Mouse (Mus musculus) induced T-regulatory cell, adult 2 months (primary cell): ENCODE results near the gene Mtmr10.

Experiments used
- DNase-seq: peaks from one replicate; pipeline ENCODE4 v3.0.0-alpha.2; 2012; ENCODE audit warnings: low read depth

Mtmr10 gene

DNA sequence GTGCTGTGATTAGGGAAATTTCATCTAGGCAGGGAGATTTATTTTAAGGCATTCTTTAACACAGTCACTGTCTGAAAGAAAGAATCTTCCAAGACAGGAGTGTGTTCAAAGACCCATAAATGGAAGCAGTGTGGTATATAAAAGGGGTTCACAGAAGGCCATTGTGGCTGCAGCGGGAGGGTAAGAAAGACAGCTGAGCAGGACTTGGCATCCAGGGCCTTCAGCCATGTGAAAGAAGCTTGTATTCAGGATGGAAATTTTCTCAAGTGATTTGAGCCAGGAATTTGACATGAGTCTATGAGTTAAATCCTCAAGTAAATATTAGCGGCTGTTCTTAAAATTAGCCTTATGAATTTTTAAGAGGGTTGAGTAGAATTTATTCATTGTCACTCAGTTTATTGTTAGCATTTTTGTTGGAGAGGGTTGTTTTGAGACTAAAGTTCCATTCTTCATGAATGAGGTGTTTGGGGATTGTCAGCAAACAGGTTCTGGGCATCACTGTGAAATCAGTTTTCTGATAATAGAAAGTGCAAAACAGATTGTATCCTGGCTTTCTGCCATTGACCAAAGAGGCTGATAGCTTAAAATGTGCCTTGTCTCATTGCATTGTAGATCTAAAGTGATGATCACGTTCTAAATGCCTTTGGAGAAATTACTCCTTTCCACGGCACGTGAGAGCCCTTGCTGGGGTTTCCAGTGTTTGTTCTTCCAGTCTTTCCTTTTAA is 9.0 kb downstream of the Mtmr10 start:
- no peak for DNase-seq

DNA sequence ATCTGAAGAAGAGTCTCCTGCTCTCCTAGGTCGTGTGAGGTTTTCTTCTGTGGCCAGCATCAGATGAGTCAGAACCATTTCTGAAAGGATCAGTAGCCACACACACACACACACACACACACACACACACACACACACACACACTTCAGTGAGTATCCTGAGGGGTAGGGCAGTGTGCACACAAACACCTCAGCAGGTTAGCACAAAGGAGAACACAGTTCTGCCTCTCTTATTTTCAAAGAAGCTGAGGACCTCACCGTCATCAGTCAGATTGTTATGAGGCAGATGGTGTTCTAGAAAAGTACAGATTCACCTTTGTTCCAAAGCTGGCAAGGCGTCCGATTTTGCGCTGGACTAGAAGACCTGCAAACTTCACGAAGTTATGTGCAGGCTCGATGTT is 22.8 kb downstream of the Mtmr10 start:
- no peak for DNase-seq

DNA sequence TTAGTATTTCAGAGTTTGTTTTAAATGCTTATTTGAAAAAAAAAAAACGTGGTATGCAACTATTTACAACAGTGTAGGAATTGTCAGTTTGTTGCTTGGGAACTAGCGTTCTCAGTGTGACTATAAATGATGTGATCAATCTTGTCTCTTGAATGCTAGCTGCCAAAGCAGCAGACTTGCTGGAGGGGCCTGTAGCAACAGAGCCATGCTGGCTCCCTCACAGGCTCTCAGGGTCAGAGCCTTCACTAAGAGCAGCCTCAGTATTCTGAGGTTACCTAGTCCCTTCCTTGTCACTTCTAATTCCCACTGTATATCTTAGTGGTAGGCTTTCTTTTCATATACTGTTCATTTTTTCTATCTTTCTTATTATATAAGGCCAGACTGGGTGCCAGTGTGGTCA is 23.3 kb downstream of the Mtmr10 start:
- DNase-seq = no peak

DNA sequence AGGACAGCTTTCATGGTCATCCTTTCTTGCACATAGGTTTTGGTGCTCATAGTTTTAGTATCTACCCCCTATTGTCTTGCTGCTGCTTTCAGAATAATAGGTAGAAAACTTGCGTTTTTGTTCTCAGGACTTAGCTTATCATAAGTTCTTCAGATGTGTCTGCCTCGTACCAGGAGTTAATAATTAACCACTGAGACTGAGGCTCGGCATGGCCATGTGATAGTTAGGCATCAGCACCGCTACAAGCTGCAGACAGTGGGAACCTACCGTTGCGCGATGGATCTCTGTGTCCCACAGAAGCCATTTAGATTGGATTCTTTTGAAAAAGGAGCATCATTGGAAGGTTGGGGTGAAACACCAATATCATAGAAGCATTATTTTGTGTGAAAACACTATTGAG is 25.4 kb downstream of the Mtmr10 start:
- no peak for DNase-seq

DNA sequence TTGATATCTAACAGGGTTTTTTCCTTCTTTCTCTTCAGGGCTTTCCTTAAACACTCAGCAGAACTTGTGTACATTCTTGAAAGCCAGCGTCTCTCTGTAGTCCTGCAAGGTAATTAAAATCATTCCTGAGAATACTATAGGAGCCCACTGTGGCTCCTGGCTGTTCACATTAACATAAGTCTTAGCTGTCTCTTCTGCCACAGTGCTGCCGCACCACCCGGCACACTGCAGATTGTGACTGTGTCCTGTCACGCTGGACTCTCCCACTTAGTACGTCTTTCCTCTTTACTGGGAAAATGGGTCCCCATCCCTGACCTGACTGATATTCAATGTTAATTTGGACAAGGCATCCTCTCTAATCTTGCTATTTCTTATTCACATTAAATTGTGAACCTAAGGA is 33.7 kb downstream of the Mtmr10 start:
- DNase-seq = no peak

DNA sequence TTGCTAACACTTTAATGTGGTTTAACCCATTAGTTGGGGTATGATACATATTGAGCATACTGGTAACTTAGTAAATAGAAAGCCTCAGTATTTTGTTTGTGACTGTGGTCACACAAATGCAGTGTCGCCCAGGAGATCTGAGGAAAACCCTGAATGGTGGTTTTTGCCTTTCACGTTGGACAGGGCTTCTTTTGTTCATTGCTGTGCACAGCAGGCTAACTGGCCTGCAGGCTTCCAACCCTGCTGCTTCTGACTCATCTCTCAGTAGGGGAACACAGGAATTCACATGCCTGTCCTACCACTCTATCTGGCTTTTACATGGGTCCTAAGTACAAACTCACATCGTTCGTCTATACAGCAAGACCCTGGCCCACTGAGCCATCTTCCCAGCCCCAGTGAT is 34.2 kb downstream of the Mtmr10 start:
- DNase-seq = no peak

DNA sequence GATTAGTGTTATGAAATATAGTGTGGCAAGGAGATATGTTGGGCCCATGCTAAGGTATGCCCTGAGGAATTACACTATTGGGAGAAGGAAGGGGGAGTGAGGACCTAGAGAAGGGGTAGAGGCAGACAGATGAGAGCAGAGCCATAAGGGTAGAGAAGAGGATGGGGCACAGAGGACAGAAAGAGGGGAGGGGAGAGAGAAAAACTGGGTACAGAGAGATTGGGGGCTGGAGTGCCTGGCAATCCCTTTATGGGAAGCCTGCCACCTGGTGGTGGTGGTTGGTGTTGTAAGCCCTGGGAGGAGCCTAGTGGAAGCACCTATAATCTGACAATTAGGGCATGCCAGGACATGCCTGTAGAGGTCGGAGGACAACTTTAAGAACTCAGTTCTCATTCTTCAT is 39.4 kb downstream of the Mtmr10 start:
- peak; percentile 91 for DNase-seq

DNA sequence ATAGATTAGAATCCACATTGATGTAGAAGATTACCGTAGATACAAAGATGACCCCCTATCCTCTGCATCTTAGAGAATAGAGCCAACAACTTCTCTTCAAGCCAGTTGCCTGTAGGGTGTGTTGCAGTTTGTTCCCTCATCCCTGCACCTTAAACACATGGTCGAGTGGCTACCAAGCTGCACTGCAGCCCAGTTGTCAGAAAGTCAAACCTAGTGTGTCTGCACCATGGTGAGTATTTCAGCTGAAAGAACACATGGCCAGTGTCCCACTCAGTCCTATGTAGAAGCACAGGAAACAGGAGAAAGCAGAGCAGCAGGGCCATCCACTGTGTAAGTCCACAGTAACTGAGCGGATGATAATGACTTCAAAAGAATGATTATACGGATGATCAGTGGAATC is 40.0 kb downstream of the Mtmr10 start:
- no peak for DNase-seq

DNA sequence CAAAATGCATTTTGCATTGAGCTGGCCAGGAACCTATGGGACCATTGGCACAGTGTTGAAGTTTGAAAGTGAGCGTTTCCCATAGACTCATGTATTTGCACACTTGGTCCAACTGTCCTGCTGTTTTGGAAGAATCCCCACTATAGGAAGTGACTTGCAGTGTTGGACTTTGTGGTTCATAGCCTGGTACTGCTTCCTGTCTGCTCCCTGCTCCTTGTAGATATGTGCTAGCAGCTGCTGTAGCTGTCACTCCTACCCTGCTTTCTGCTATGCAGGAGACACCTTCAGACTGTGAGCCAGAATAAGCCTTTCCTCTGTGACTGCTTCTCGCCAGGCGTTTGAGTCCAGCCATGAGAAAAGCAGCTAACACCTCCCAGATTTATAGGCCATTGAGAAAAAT is 43.9 kb downstream of the Mtmr10 start:
- no peak for DNase-seq

DNA sequence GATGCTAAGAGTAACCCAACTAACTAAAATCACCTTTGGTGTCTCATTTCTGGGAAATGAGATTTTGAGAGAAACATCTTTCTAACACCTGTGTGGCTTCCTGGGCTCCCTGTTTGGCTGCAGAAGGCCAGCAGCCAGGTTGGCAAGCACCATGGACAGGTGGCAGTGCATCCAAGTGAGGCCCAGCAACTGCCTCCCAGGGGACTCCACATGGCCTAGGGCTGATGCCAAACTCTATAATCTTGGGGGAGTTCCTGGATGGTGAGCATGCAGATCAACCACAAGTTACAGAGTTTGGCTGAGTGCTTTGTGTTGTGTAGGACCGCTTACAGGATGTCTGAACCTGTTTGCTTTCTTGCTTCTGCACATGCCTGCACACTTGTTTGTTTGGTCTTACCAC is 45.2 kb downstream of the Mtmr10 start:
- no peak for DNase-seq

DNA sequence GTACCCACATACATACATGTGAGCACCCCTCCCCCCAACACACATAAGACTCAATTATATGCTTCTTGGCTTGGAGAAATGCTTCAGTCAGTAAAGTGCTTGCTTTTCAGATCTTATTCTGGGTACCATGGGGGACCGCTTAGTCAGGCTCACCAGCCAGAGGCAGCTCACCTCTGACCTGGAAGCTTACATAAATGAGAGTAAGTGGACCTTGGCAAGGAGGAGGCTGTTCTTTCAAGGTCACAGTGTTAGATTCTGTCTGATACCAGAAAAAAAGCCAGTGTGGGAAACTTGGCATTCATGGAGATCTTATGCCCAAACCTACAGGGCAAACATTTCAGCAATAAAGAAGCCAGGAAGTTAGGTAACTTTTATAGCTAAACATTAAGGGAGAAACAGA is 60.4 kb downstream of the Mtmr10 start:
- no peak for DNase-seq

DNA sequence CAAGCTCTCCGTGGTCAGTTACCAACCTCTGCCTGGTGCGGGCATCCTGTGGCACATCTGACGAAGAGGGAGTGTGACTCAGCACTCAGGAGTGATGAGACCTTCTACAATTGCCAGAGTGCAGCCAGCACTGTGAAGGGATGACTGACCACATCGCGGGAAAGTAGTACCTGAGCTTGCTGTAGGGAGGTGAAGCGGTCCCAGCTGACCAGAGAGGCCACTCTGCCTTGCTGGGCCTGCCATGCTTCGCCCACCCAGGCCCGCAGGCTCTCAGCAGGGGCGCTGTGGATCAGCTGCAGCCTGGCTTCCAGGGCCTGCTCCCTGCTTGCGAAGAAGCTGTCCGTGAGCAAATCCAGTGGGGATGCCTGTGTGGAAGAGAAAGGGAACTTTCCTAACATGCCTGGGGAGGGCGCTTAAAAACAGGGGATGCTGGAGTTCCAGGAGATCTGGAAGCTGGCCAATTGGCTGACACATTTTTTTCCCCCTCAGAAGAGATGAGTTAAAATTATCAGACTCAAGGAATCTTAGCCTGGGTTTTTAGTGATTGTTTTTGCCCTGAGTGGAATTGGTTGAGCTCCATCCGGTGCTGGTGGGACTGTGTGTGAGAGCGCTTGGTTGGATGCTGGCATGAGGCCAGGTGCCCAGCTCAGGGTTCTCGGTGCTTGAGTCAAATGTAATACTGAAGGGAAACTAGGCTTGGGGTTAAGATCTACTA is 61.9 kb downstream of the Mtmr10 start:
- DNase-seq = no peak

DNA sequence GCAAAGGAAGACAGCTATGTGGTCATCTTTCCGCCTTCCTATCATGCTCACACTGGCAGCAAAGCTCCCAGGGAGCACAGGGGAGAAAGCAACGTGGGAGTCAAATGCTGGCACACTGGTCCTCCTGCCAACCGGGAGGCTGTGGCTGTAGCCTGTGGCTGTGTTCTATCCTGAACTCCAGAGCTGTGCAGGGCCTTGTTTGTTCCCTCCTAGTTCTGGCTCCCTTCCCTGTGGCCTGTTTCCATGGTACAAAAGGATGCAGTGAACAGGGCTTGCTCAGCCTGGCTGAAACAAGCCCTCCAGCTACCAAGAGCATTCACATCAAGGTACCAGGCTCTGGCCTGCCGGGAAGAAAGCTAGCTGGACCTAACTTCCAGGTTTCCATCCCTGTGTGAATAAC is 63.6 kb downstream of the Mtmr10 start:
- no peak for DNase-seq

DNA sequence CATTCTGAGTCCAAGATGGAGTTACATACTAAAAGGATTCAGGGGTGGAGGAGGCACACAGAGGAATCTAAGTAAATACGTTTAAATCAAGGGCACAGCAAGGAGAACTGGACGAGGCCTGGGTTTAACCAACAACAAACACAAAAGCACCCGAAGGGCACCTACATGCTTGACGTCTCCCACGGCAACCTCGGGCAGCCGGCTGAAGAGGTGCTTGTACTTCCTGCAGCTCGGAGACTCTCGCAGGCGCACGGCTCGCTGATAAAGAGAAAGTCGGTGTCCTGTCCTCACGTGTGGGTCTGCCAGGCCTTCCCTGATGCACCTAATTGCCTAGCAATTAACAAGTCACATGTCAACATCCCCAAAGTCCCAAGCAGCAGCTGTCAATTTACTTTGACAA is 66.8 kb downstream of the Mtmr10 start:
- no peak for DNase-seq

DNA sequence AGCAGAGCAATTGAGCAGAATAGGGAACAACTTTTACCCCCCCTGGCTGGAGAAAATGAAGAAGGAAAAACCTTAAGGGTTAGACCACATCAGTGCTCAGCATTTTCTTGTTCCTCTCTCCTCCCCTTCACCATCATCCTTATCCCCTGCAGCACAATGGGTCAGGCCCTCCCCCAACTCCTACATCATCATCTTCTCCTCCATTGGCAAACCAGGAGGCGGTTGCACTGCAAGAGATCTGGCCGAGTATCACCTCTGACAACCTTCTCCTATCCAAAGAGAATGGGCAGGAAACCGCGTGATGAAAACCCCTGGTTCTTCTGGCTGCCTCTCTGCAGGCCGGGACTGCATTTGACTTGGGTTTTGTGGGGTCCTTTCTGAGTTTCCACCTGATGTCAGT is 69.2 kb downstream of the Mtmr10 start:
- no peak for DNase-seq

DNA sequence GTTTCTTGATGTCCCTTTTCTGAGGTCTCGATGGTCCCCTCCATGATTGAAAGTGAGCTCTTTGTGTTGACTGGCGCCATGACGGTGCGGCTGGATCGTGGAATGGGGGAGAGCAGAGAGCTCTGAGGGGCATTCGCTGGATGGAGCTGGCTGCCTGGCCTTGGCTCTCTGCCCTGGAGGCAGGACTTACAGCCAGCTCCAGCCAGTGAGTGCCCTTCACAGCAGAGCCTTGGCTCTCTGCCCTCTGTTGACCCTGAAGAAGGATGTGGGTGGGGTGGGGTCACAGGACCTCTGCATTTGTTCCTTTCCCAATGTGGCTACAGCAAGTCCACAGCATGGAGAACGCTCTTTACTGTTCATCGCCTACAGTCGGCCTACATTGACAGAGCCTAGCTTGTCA is 70.0 kb downstream of the Mtmr10 start:
- DNase-seq = no peak

DNA sequence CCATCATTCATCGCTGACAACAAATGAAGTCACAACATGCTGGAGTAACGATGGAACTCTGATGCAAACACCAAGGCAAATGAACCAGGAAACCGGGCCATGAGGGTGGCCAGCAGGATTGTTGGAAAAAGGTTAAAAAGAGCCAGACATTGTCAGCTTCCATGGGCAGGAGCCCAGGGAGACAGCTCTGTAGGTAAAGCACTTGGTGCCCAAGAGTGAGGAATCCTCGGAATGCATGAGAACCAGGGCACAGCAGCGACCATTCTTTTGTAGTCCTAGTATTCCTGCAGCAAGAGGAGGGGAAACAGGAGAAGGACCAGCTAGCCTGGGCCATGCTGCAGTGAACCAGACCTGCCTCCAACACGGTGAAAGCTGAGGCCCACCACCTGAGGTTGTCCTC is 71.2 kb downstream of the Mtmr10 start:
- DNase-seq = no peak

DNA sequence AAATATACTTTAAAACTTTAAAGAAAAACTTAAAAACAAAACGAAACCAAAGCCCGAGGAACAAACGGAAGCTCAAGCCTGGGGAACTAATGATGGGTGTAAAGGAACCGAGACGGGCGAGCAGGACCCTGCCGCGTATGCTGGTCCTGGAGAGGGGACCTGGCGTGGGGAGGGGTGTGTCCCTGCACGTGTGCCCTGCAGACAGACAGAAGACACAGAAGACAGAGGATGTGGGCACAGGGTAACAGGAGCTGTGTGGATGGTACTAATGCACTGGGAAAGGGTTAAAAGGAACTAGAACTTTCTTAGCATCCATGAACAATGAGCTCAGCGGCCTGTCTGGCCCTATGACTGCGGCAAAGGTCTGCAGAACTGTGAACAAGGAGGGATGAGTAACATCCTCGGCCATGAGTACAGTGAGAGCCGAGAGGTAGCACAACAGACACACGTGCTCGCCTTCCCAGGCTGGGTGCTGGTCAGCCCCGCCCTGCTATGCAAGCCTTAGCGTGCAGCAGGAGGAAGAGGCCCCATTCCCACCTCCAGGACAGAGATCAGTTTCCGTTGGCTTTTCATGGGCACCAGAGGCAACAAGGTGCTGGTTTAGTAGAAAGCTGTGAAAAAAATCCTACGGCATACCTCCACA is 72.6 kb downstream of the Mtmr10 start:
- DNase-seq = no peak

DNA sequence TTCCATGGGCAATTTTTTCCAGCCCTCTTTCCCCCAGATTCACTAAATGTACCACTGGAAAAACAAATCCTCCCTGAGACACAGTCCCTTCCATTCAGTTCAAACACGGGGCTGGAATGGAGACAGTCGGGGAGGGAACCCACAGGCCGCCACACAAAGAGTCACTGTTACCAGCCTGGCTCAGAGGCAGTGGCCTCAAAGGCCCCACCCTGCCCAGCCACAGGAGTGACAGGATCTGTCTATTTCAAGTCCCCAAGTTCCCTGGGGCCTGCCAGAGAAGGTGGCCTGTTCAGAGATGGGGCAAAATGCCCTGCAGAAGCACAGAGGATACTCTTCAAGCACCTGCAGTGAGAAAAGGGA is 73.1 kb downstream of the Mtmr10 start:
- no peak for DNase-seq

DNA sequence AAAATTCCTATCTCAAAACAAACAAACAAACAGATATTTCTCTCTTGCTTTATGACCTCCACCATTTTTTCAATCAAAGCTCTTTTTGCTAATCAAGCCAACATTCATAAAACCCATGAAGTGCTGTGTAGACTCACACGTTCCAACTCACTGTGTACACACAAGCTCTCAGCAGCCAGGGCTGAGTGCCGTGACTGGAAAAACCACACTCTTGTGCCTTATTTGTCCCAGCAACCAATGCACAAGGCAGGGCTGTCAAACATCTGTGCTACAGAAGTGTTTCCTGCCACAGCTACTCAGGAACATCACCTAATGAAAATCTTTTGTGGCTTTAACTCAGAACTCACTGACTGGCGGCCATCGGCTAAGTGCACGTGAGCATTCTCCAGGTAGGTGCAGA is 78.4 kb downstream of the Mtmr10 start:
- no peak for DNase-seq

DNA sequence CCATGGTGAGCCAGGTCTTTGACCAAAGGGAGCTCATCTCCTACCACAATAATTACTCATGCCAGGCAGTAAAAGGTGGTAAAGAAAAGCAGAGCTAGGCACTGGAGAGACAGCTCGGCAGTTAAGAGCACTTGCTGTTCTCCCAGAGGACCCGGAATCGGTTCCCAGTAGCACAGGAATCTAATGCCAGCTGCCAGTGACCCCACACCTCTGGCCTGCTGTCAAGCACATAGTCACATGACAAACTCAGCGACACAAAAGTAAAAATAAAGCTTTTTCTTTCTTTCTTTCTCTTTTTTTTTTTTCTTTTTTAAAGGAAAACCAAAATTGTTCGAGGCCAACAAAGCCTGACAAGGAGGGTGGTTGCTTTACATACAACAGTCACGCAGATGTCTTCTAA is 82.4 kb downstream of the Mtmr10 start:
- no peak for DNase-seq

DNA sequence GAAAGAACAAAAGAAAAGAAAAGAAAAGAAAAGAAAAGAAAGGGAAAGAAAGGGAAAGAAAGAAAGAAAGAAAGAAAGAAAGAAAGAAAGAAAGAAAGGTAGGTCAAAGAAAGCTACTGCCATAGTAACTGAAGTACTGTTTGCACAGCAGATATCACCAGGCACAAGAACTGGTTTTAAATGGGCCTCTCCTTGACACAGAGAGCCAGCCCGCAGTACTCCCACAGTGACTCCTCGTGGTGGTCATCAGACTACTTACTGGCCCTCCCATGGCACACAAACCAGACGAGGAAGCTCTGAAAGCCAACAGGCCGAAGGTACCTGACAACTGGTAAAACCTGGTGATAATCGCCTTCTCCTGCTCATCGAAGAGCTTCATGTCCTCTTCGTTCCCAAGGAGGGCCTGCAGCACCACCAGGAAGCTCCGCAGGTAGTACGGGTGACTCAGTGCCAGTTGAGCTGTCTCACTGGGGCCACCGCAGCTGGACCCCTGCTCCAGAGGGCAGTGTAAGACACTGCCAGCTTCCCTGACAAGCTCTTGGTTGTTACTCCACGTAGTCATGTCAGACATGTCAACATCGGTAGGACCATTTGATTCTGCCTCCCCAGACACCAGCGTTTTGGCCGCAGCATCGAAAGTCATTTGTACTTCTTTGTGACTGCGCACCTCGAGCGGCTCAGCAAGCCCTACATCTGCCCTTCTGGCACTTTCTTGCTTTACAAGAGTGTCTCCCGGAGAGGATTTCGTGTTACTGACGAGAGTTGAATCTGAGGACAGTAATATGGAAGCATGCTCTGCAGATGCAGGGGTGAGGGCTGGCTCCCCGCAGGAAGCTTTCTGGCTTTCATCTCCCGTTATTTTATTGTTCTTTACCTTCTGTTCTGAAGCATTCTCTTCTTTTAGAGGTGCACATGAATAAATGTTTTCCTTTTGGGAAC is 84.8 kb downstream of the Mtmr10 start:
- DNase-seq = no peak
